Mouse (Mus musculus) spleen, adult 18-20 months (tissue): ENCODE measurements at regions not wholly inside any gene's neighbourhood (a gene's known extent, or its start where the extent isn't known, plus 50 kb on each side); places are given as distances from the start of the nearest gene placed in this dataset.

Experiments used
- DNase-seq, 2 experiments: peaks; one replicate each; pipeline ENCODE4 v3.0.0; 2022; ENCODE audit warnings: mixed read lengths in 2 of 2

DNA sequence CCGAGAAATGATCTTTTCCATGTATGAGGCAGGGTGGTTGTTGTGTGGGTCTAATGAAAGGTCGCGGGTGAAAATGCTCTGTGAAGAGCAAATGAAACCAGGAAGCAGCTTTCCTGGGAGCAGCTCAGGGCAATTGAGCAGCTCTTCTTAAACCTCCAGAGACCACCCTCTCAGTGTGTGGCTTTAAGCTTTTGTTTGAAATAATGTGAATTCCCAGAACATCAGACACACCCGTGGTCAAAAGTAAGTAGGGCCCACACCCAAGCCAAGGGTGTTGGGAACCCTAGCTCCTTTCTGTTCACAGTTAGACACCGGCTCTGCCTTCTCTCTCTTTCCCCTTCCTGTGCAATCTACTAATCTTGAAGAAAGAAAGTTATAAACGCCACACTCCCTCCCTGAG lies 450.5 kb downstream of the Bnc2 start:
- no peak for DNase-seq
